Mouse (Mus musculus) ovary, adult 18-20 months (tissue): Measurements from ENCODE around the gene Rps17.

Experiments used
- DNase-seq: peaks from one replicate; pipeline ENCODE4 v3.0.0; 2022; ENCODE audit warnings: low spot score, mixed read lengths

Gene Rps17

DNA sequence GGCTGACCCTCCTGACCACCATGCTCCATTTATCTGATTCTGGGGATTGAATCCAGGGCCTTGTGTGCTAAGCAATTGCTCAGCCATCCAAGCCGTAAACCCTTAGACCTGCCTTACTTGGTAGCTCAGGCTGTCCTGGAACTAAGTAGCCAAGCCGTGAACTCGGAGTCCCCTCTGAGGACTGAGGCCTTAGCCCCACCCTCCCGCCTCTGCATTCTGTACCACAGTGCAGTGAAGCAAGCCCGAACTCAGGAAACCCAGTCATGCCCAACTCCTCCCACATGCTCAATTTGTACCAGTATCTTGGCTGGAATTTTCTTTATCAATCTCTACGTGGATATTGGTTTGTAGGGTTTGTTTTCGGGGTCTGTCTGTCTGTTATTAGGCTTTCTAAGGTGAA, 13.2 kb downstream of the Rps17 start:
- DNase-seq = no peak

DNA sequence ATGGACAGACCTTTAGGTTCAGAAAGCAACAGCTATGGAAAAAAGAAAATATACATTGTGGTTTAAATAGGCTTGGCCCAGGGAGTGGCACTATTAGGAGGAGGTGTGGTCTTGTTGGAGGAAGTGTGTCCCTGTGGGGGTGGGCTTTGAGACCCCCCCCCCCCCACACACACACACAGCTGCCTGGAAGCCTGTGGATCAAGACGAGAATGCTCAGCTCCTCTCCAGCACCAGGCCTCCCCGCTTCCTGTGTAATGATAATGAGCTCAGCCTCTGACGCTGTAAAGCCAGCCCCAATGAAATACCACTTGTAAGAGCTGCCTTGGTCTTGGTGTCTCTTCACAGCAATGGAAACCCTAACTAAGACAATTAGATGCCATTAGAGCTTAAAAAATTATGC, 14.3 kb downstream of the Rps17 start:
- no peak for DNase-seq

DNA sequence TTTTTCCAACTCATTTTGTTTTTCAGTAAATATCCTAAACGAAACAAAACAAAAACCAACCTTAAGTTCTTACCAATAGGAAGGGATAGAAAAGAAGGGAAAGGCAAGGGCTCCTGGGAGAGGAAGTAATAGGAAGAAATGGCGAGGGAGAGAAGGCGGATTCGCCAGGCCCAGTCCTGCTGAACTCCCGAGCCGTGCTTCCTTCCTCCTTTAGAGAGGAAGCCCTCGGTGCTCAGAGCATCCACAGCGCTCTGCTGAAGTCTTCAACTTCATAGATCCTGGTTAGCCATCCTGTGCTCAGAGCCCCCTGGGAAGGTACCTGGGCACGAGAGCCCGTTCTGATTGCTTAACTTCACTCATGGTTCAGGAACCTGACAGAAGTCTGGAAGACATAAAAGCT, 17.4 kb downstream of the Rps17 start:
- DNase-seq = no peak

DNA sequence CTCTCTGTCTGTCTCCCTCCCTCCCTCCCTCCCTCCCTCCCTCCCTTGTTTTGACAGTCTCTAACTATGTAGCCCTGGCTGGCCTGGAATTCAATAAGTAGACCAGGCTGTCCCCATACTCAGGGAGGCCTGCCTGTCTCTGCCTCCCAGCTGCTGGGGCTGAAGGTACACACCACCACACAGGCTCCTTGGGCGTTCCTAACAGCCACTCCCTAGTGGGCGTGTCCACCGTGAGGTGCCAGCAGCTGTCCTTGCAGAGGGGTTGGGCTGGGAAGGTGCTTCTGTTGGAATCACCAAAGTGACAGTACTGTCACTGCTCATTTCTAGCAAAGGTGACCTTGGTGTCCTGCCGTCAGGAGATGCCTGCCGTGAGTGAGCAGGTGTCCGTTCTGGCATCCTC, 18.2 kb downstream of the Rps17 start:
- DNase-seq = no peak

- no peak for DNase-seq
These were observed 19.0 kb downstream of the Rps17 start for GRCm38 (mm10) chr7:81326043-81326442.

GRCm38 (mm10) chr7:81321776-81322175, 23.3 kb downstream of the Rps17 start:
- DNase-seq = no peak

- no peak for DNase-seq
These were observed 25.3 kb downstream of the Rps17 start for GRCm38 (mm10) chr7:81319749-81320148.

- DNase-seq = peak; percentile 34
These were observed 29.5 kb downstream of the Rps17 start for GRCm38 (mm10) chr7:81315583-81315982.

- DNase-seq = no peak
These were observed 33.5 kb downstream of the Rps17 start for GRCm38 (mm10) chr7:81311581-81311980.

GRCm38 (mm10) chr7:81311130-81311529, 33.9 kb downstream of the Rps17 start:
- no peak for DNase-seq

DNA sequence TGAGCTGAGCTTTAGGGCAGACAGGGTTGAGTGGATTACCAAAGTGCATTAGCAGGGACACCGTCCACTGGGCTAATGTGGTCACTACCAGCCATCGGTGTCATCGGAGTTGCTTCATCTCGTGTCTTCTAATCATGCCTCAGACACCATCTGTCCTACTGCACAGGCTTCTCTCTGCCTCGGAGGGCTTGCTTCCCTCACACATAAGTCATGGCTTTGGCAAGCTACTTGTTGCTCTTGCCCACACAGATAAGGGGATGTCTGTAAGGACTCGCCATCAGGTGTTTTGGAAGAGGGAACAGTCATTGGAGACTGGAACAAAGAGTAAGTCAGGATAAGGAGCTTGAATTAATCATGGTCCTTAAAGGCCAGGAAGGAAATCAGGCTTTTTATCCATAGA, 35.8 kb downstream of the Rps17 start:
- no peak for DNase-seq

DNA sequence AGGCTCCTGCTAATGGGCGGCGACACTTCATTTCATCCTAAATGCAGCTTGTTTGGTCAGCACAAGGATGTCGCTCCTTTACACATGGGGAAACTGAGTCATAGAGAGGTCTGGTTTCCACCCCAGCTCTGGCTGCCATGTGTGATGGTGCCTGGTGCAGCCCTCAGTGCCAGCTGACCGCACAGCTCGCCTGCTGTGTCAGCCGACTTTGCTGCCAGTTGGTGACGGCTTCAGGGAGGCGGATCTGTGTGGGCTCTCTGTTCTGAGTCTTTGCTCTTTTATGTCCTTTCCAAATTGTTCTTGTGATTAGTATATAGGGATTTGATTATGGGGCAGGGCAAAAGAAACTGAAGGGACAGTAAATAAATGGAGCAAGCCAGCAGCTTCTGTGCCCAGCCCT, 37.3 kb downstream of the Rps17 start:
- DNase-seq = no peak

DNA sequence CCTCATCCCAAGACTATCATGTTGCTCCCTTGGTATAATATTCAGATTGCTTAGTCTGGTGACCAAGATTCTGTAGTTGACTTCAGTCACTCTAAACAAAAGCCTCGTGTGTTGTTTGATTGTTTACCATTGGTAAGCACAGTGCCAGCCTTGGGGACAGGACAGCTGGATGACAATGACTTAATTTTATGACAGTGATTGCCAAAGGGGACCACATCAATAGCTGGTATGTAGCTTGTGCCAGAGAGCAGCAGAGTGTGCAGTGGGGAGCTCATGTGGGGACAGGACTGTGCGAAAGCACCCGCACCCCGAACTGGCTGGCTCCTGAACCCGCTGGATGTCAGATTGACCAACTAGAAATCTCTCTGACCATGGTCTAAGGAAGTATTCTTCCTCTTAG, 40.4 kb downstream of the Rps17 start:
- DNase-seq = no peak

GRCm38 (mm10) chr7:81304100-81304499, 41.0 kb downstream of the Rps17 start:
- DNase-seq = no peak

DNA sequence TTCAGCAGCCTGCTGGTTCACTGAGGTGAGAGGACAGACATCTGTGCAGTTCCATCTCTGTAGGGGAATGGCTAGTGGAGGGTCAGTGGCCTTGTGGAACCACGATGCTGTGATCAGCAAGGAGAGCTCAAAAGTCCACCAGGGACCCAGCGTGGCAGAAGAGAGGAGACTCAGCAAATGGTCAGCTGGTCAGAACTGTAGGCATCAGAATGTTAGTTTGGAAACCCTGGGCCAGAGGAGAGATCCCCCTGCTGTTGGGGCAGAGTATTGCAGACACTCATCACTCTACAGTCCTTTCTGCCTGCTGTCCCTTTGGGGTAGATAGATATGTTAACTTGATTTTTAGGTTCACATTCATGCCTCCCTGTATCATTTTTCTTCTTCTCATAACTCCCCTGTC, 41.4 kb downstream of the Rps17 start:
- no peak for DNase-seq

GRCm38 (mm10) chr7:81301323-81301722, 43.7 kb downstream of the Rps17 start:
- DNase-seq = no peak

DNA sequence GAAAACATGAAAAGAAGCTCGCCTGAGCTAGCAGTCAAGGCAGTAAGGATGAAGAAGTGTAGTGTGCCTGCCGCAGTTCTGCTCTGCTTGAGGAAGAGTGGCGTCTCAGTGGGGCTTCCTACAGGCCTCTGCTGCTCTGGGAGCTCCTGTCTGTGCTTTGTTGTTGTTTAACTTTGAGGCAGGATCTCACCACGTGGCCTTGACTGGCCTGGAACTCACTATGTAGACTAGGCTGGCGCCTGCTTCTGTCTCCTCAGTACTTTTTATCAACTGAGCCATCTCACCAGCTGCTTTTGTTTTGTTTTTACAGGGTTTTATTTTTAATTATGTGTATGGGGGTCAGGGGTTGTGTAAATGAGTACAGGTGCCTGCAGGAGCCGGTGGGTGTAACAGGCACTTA, 46.8 kb downstream of the Rps17 start:
- no peak for DNase-seq

DNA sequence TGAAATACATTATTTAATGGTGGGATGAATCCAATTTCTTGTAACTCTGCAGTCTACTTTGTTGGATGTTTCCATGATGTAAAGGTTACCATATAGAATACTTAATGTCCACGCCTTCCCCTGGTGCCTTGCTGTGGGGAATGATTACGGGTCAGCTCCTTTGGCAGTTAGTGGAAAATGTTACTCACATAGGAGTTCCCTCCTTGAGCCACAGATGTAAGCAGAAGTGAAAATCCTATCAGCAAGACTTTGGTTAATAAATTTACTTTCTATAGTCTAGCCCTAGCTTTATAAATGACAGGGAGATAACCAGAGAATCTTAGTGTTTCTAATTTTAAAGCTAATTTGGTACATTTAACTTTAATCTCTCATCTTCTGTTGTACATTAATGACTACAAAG, 49.9 kb downstream of the Rps17 start:
- no peak for DNase-seq
